16 mouse cellular contexts compared by ENCODE assay signal in the genomic region with DNA sequence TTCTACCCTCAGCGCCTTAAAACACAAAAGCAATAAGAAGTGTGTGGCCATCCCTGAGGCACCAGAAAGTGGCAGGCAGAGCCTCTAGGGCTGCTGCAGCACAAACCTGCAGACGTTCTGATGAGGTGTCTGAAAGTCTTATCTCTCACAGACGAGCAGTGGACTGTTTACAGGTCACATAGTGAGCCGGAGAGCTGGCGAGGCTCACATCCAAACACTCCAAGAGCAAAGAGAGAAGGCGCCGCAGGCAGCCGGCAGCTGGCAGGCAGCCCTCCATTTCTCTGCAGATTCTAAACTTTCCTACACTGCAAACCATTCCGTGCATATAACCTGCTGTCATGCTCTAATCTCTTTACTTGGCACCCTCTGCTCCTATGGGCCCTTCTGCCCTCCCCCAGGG. TPM values are rescaled to one million over a fixed set of nuclear protein-coding genes. Genes with fewer than 3 reads are reported as not detected.
DNase-seq lines count a peak whose midpoint lies in the region; ATAC-seq and TF ChIP-seq lines count a peak whose summit lies in the region.
"Had no signal": no experiment of that assay in that cellular context is flagged by ENCODE, and none has a peak within 500 bp of the region (broad histone marks: within the 10 kb centered on the region; RNA-seq: fewer than 3 reads in every experiment).

No protein-coding gene starts in this region.

- H3K27ac ChIP-seq in gastrocnemius, adult 2 months = peak overlapping the region; percentile 51
- peak overlapping the region; percentile 77 for H3K27ac ChIP-seq in lung, postnatal 0 days (ENCODE audit: low read length)
- no peak overlapping the region for H3K27ac ChIP-seq in forebrain, embryonic 13.5 days
- no peak overlapping the region for H3K27ac ChIP-seq in forebrain, embryonic 10.5 days

- no peak overlapping the region for H3K4me3 ChIP-seq in gastrocnemius, adult 2 months
- H3K4me3 ChIP-seq in lung, postnatal 0 days (ENCODE audit: low read depth, low read length) = no peak overlapping the region
- no peak overlapping the region for H3K4me3 ChIP-seq in forebrain, embryonic 13.5 days
- H3K4me3 ChIP-seq in forebrain, embryonic 10.5 days = no peak overlapping the region

- 17% methylated on average over 9 of the region's 9 CpGs for WGBS in lung, postnatal 0 days
- WGBS in forebrain, embryonic 13.5 days = 87% methylated on average over 9 of the region's 9 CpGs
- 93% methylated on average over 9 of the region's 9 CpGs for WGBS in forebrain, embryonic 10.5 days

- H3K9ac ChIP-seq in lung, postnatal 0 days (replicated peaks; ENCODE audit: low read depth) = no peak overlapping the region
- H3K9ac ChIP-seq in forebrain, embryonic 13.5 days = no peak overlapping the region

- H3K9me3 ChIP-seq in lung, postnatal 0 days (ENCODE audit: low read length) = no peaks in the 10 kb centered on the region
- no peaks in the 10 kb centered on the region for H3K9me3 ChIP-seq in forebrain, embryonic 13.5 days (replicated peaks)
- H3K9me3 ChIP-seq in forebrain, embryonic 10.5 days = no peaks in the 10 kb centered on the region

- no peaks in the 10 kb centered on the region for H3K27me3 ChIP-seq in lung, postnatal 0 days (replicated peaks; ENCODE audit: insufficient read depth, low read length)
- no peaks in the 10 kb centered on the region for H3K27me3 ChIP-seq in forebrain, embryonic 13.5 days
- no peaks in the 10 kb centered on the region for H3K27me3 ChIP-seq in forebrain, embryonic 10.5 days (ENCODE audit: poor library complexity, severe bottlenecking)

- ATAC-seq in lung, postnatal 0 days = peak; percentile 25
- no peak for ATAC-seq in forebrain, embryonic 13.5 days
- ATAC-seq: inflammation-experienced regulatory T-cells, adult 6 months had no signal

- TF ChIP-seq CTCF in gastrocnemius, adult 2 months (IDR thresholded peaks at IDR 0.05) = no peak
- no peak for TF ChIP-seq CTCF in lung, postnatal 0 days (IDR thresholded peaks at IDR 0.05)

- intact Hi-C loops in gastrocnemius, adult 2 months (cut with DNase I) = no loop called here

- H3K4me2 ChIP-seq in lung, postnatal 0 days (replicated peaks; ENCODE audit: low read depth, low read length) = no peak overlapping the region
- H3K4me2 ChIP-seq in forebrain, embryonic 13.5 days = no peak overlapping the region

- peaks cover 19% of the 10 kb centered on the region for H3K4me1 ChIP-seq in lung, postnatal 0 days (ENCODE audit: insufficient read depth, low read depth, low read length)
- H3K4me1 ChIP-seq in forebrain, embryonic 13.5 days = no peaks in the 10 kb centered on the region
- no peaks in the 10 kb centered on the region for H3K4me1 ChIP-seq in forebrain, embryonic 10.5 days

- no peaks in the 10 kb centered on the region for H3K36me3 ChIP-seq in lung, postnatal 0 days (ENCODE audit: insufficient read depth, low read length)
- peaks cover 94% of the 10 kb centered on the region for H3K36me3 ChIP-seq in forebrain, embryonic 13.5 days (ENCODE audit: poor library complexity, severe bottlenecking)
- peaks cover 100% of the 10 kb centered on the region for H3K36me3 ChIP-seq in forebrain, embryonic 10.5 days (replicated peaks)

- DNase-seq in gastrocnemius, adult 2 months = peak; percentile 53
- DNase-seq in gastrocnemius, adult 8-10 months (ENCODE audit: low spot score in 2 of 2) = no peak
- DNase-seq in urinary bladder, postnatal 14 days (ENCODE audit: low spot score) = peak; percentile 55
- DNase-seq in urinary bladder, postnatal 25 days (ENCODE audit: low spot score) = no peak
- peak; percentile 41 for DNase-seq in lung, postnatal 0 days (ENCODE audit: low spot score)
- no peak for DNase-seq in forebrain, embryonic 10.5 days (ENCODE audit: extremely low spot score, low spot score)
- no peak for DNase-seq in embryo, embryonic 9.5 days (ENCODE audit: extremely low spot score)
- DNase-seq: B cell, adult 2 months; gastrocnemius, postnatal 25 days had no signal

- TF ChIP-seq EP300 in lung, postnatal 0 days (IDR thresholded peaks at IDR 0.05) = no peak

RNA-seq across cellular contexts. Expression of gene Mllt1, which starts 27.3 kb away (rescaled TPM):
- total RNA-seq in gastrocnemius, adult 2 months (2021) = 10 to 100 TPM; 20.3 to 21.2 TPM
- 10 to 100 TPM; 19.5 to 24.2 (median 21.8) TPM for total RNA-seq in gastrocnemius, adult 8-10 months (2022)
- 17.7 TPM in 2 replicates for polyA plus RNA-seq in lung, postnatal 0 days (2015; fragmentation: Nextera tagmentation; extraction: Ambion mirVana)
- 69.5 and 70.1 TPM in 2 replicates for polyA plus RNA-seq in forebrain, embryonic 13.5 days (2015; fragmentation: Nextera tagmentation; extraction: Ambion mirVana)
- polyA plus RNA-seq in forebrain, embryonic 10.5 days (2016; fragmentation: Nextera tagmentation; extraction: Ambion mirVana) = 72.7 and 74.6 TPM in 2 replicates

RNA-seq across cellular contexts. Expression of gene 1700061G19Rik, which starts 32.6 kb away (rescaled TPM):
- total RNA-seq in gastrocnemius, adult 2 months (2021) = not detected
- total RNA-seq in gastrocnemius, adult 8-10 months (2022) = not detected
- polyA plus RNA-seq in lung, postnatal 0 days (2015; fragmentation: Nextera tagmentation; extraction: Ambion mirVana) = 0.15 and 0.23 TPM in 2 replicates
- 0.33 and 0.45 TPM in 2 replicates for polyA plus RNA-seq in forebrain, embryonic 13.5 days (2015; fragmentation: Nextera tagmentation; extraction: Ambion mirVana)
- 0.26 and 0.46 TPM in 2 replicates for polyA plus RNA-seq in forebrain, embryonic 10.5 days (2016; fragmentation: Nextera tagmentation; extraction: Ambion mirVana)
- total RNA-seq: gastrocnemius, postnatal 25 days had no signal

RNA-seq across cellular contexts. Expression of gene Acsbg2, which starts 33.6 kb away (rescaled TPM):
- not detected for total RNA-seq in gastrocnemius, adult 2 months (2021)
- not detected for total RNA-seq in gastrocnemius, adult 8-10 months (2022)
- polyA plus RNA-seq in lung, postnatal 0 days (2015; fragmentation: Nextera tagmentation; extraction: Ambion mirVana) = not detected in 2 replicates
- not detected in 2 replicates for polyA plus RNA-seq in forebrain, embryonic 13.5 days (2015; fragmentation: Nextera tagmentation; extraction: Ambion mirVana)
- not detected in 2 replicates for polyA plus RNA-seq in forebrain, embryonic 10.5 days (2016; fragmentation: Nextera tagmentation; extraction: Ambion mirVana)
- total RNA-seq: common myeloid progenitor, adult 5-6 weeks; gastrocnemius, postnatal 25 days; layer of hippocampus, postnatal 10 days; MEL had no signal
- polyA plus RNA-seq: inflammation-experienced regulatory T-cells, adult 6 months; limb, embryonic 14.5 days; stomach, embryonic 14.5 days had no signal

Comparison
In these comparisons a context has a peak if more than half of its experiments do, and no peak if none do; other contexts are left out.
1. DNase-seq: peak in gastrocnemius, adult 2 months (single experiment), urinary bladder, postnatal 14 days (single experiment) and lung, postnatal 0 days (single experiment); none in gastrocnemius, adult 8-10 months (0 of 2), urinary bladder, postnatal 25 days (single experiment), forebrain, embryonic 10.5 days (single experiment) and embryo, embryonic 9.5 days (single experiment).
2. H3K27ac ChIP-seq: peak in gastrocnemius, adult 2 months (single experiment) and lung, postnatal 0 days (single experiment); none in forebrain, embryonic 13.5 days (single experiment) and forebrain, embryonic 10.5 days (single experiment).